Mouse (Mus musculus) CH12.LX (cell line): ENCODE data around the gene Tmcc1. TPM values are rescaled to one million over a fixed set of nuclear protein-coding genes. Genes with fewer than 3 reads are reported as not detected.

Experiments
- DNase-seq: peaks from one replicate; pipeline ENCODE4 v3.0.0-alpha.2; 2013; ENCODE audit errors: extremely low read depth
- H3K27ac ChIP-seq: 2 replicates; pipeline ENCODE4 v1.5.1; 2012; ENCODE audit warnings: low read depth, mild to moderate bottlenecking, control low read depth, moderate library complexity; ENCODE audit not compliant: insufficient read depth
- H3K27me3 ChIP-seq: replicated peaks from 2 replicates; pipeline ENCODE3; 2012; ENCODE audit warnings: inconsistent platforms
- H3K36me3 ChIP-seq, 2 experiments: replicated peaks in 1 of 2; 2 replicates each; pipeline versions ENCODE3 to v1.6.1; 2012; ENCODE audit warnings: inconsistent platforms in 1 of 2, low read length in 1 of 2, mild to moderate bottlenecking in 1 of 2, mixed read lengths in 1 of 2, moderate library complexity in 1 of 2; ENCODE audit not compliant: control insufficient read depth in 1 of 2, insufficient read depth in 1 of 2
- H3K4me1 ChIP-seq, 2 experiments: 2 replicates each; pipeline ENCODE4 v1.6.1; 2012; ENCODE audit warnings: inconsistent platforms in 1 of 2, moderate library complexity in 1 of 2; ENCODE audit not compliant: insufficient read depth in 2 of 2, control insufficient read depth in 1 of 2
- H3K4me2 ChIP-seq: 2 replicates; pipeline ENCODE4 v1.6.1; 2012; ENCODE audit warnings: low read depth, mild to moderate bottlenecking, control low read depth; ENCODE audit not compliant: poor library complexity, insufficient read depth, severe bottlenecking
- H3K4me3 ChIP-seq, 3 experiments: fragments of 150-350 bp in 1 of 3; sonication (generic) in 1 of 3; replicated peaks in 1 of 3; 2 replicates each; pipeline versions ENCODE3 to v1.5.1; 2011 to 2012; ENCODE audit warnings: low read depth in 2 of 3, low read length in 2 of 3, mild to moderate bottlenecking in 2 of 3, moderate library complexity in 2 of 3, control low read depth in 1 of 3, improper control_type of control experiment in 1 of 3, inconsistent platforms in 1 of 3, mixed read lengths in 1 of 3; ENCODE audit not compliant: poor library complexity in 1 of 3
- H3K79me2 ChIP-seq: replicated peaks from 2 replicates; pipeline ENCODE4 v1.6.1; 2012; ENCODE audit warnings: mild to moderate bottlenecking, moderate library complexity; ENCODE audit not compliant: control insufficient read depth, poor library complexity, insufficient read depth, severe bottlenecking; ENCODE audit errors: extremely low read depth
- H3K9ac ChIP-seq: 2 replicates; pipeline ENCODE4 v1.6.1; 2012; ENCODE audit warnings: low read depth, mild to moderate bottlenecking, control low read depth, moderate library complexity; ENCODE audit not compliant: insufficient read depth
- H3K9me3 ChIP-seq: replicated peaks from 2 replicates; pipeline ENCODE3; 2012; ENCODE audit warnings: low read length, inconsistent platforms, mixed read lengths
- CHD1 ChIP-seq: IDR thresholded peaks from 2 replicates; pipeline ENCODE4 v1.6.1; 2012; ENCODE audit warnings: low read depth, low read length, improper control_type of control experiment, inconsistent platforms
- CTCF ChIP-seq, 2 experiments: IDR thresholded peaks in 1 of 2; conservative IDR thresholded peaks in 1 of 2; 2 replicates each; pipeline ENCODE4 v1.5.1; 2011 to 2012; ENCODE audit warnings: low read depth in 2 of 2, low read length in 2 of 2, improper control_type of control experiment in 1 of 2, inconsistent platforms in 1 of 2, mild to moderate bottlenecking in 1 of 2, moderate library complexity in 1 of 2
- ELF1 ChIP-seq: IDR thresholded peaks from 2 replicates; pipeline ENCODE4 v1.6.1; 2014; ENCODE audit warnings: low read depth, mild to moderate bottlenecking, inconsistent platforms, low read length, improper control_type of control experiment
- EP300 ChIP-seq: IDR thresholded peaks from 2 replicates; pipeline ENCODE4 v1.6.1; 2011; ENCODE audit warnings: low read length, improper control_type of control experiment
- GABPA ChIP-seq: IDR thresholded peaks from 2 replicates; pipeline ENCODE4 v1.6.1; 2012; ENCODE audit warnings: low read depth, low read length, improper control_type of control experiment, inconsistent platforms; ENCODE audit not compliant: insufficient replicate concordance
- HCFC1 ChIP-seq: IDR thresholded peaks from 2 replicates; pipeline ENCODE4 v1.6.1; 2012; ENCODE audit warnings: low read depth, mild to moderate bottlenecking, inconsistent platforms, low read length, improper control_type of control experiment
- JUN ChIP-seq: IDR thresholded peaks from 2 replicates; pipeline ENCODE4 v1.6.1; 2011; ENCODE audit warnings: low read depth, mild to moderate bottlenecking, low read length, improper control_type of control experiment, moderate library complexity; ENCODE audit not compliant: insufficient read depth
- MAFK ChIP-seq: IDR thresholded peaks from 2 replicates; pipeline ENCODE4 v1.6.1; 2011; ENCODE audit warnings: low read length, improper control_type of control experiment; ENCODE audit not compliant: insufficient replicate concordance
- MAX ChIP-seq: IDR thresholded peaks from 2 replicates; pipeline ENCODE4 v1.6.1; 2011; ENCODE audit warnings: low read length, improper control_type of control experiment
- MEF2A ChIP-seq: IDR thresholded peaks from 2 replicates; pipeline ENCODE4 v1.6.1; 2014; ENCODE audit warnings: low read depth, mild to moderate bottlenecking, inconsistent platforms, low read length, improper control_type of control experiment, borderline replicate concordance
- MXI1 ChIP-seq: IDR thresholded peaks from 2 replicates; pipeline ENCODE4 v1.6.1; 2011; ENCODE audit warnings: mild to moderate bottlenecking, low read depth, low read length, improper control_type of control experiment
- MYC ChIP-seq: IDR thresholded peaks from 2 replicates; pipeline ENCODE4 v1.6.1; 2011; ENCODE audit warnings: low read depth, mild to moderate bottlenecking, improper control_type of control experiment, low read length
- POLR2AphosphoS2 ChIP-seq: IDR thresholded peaks from 2 replicates; pipeline ENCODE4 v1.6.1; 2011; ENCODE audit warnings: low read depth, low read length, improper control_type of control experiment
- RCOR1 ChIP-seq: conservative IDR thresholded peaks from 2 replicates; pipeline ENCODE4 v1.6.1; 2012; ENCODE audit warnings: low read depth, mild to moderate bottlenecking, inconsistent platforms, low read length, improper control_type of control experiment
- SIN3A ChIP-seq: IDR thresholded peaks from 2 replicates; pipeline ENCODE4 v1.6.1; 2012; ENCODE audit warnings: low read length, improper control_type of control experiment, inconsistent platforms
- TBP ChIP-seq: conservative IDR thresholded peaks from 2 replicates; pipeline ENCODE4 v1.6.1; 2011; ENCODE audit warnings: low read depth, low read length, improper control_type of control experiment
- TCF12 ChIP-seq: IDR thresholded peaks from 2 replicates; pipeline ENCODE4 v1.6.1; 2014; ENCODE audit warnings: low read depth, mild to moderate bottlenecking, inconsistent platforms, low read length, improper control_type of control experiment
- USF2 ChIP-seq: conservative IDR thresholded peaks from 2 replicates; pipeline ENCODE4 v1.6.1; 2011; ENCODE audit warnings: low read depth, low read length, improper control_type of control experiment
- ZNF384 ChIP-seq: IDR thresholded peaks from 2 replicates; pipeline ENCODE4 v1.6.1; 2012; ENCODE audit warnings: low read depth, low read length, improper control_type of control experiment, inconsistent platforms
- dilution Hi-C: fragments of 300-500 bp; cut with MboI; formaldehyde crosslinking; loops from 2 replicates; pipeline ENCODE4 v1.14.3; 2020; ENCODE audit warnings: low sequenced_read_pairs; ENCODE audit not compliant: extremely low pct_unique_long_range_greater_than_20kb, extremely low pct_ligation_motif_present
- in situ Hi-C: fragments of 300-500 bp; cut with MboI; formaldehyde crosslinking; loops from 3 replicates; pipeline ENCODE4 v1.14.3; 2019; ENCODE audit warnings: low sequenced_read_pairs, low pct_ligation_motif_present, low pct_unique_long_range_greater_than_20kb, mixed read lengths
- polyA plus RNA-seq: library from polyadenylated mRNA; unstranded; fragments of >175 nt; gene quantifications from 2 replicates; pipeline ENCODE4 v1.2.1, GENCODE M21; 2012; ENCODE audit warnings: low read depth; ENCODE audit not compliant: insufficient read length
- total RNA-seq, 2 experiments: library from RNA; depleted of rRNA; stranded (reverse); fragments of 300-350 nt in 1 of 2; fragments of >200 nt in 1 of 2; gene quantifications; 2 replicates each; pipeline ENCODE4 v1.2.3; 2012 to 2014

Gene Tmcc1
- total and polyA plus RNA-seq, 3 experiments, result 3.6 to 60.8 (median 3.7) TPM

DNA sequence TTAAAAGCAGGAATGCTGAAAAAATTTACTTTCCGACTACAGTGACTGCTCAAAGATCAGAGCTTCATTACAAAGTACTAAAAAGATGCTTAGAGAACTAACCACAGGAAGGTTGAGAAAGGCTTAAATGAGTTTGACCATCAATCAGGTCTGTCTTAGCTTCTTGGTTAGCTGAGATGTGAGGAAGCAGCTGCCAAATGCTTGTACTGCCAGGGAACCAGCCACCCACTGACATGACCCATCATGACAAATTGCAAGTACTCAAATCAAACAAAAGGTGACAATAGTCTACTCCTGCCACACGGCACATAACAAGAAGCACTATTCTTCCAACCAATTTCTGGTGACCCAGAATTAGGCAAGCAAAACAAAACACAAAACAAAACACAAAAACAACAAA, 111.9 kb downstream of the Tmcc1 start:
- no peak for TF ChIP-seq MAX
- TF ChIP-seq TCF12, result no peak
- no peak for TF ChIP-seq ZNF384
- no peak for TF ChIP-seq TBP
- no peak for TF ChIP-seq MXI1
- no peak for TF ChIP-seq CTCF (conservative IDR thresholded peaks at IDR 0.05 in 1 of 2, IDR thresholded peaks at IDR 0.05 in 1 of 2; ENCODE audit: low read depth in 2 of 2, low read length in 2 of 2)
- no peak for TF ChIP-seq ELF1
- TF ChIP-seq RCOR1, result no peak
- TF ChIP-seq MYC, result no peak
- no peak for TF ChIP-seq POLR2AphosphoS2
- TF ChIP-seq USF2, result no peak
- TF ChIP-seq MAFK, result no peak
- no peak for TF ChIP-seq CHD1
- TF ChIP-seq EP300, result no peak
- TF ChIP-seq GABPA, result no peak
- in situ Hi-C loops, result no loop called here
- Histone ChIP-seq H3K4me3 (no peak overlapping the region), H3K9ac (no peak overlapping the region), H3K79me2 (no peaks in the 10 kb centered on the region), H3K4me1 (no peaks in the 10 kb centered on the region), H3K36me3 (no peaks in the 10 kb centered on the region), H3K4me2 (no peak overlapping the region), H3K27me3 (no peaks in the 10 kb centered on the region), H3K9me3 (no peaks in the 10 kb centered on the region), H3K27ac (no peak overlapping the region)
- no peak for DNase-seq
- dilution Hi-C loops, result no loop called here

DNA sequence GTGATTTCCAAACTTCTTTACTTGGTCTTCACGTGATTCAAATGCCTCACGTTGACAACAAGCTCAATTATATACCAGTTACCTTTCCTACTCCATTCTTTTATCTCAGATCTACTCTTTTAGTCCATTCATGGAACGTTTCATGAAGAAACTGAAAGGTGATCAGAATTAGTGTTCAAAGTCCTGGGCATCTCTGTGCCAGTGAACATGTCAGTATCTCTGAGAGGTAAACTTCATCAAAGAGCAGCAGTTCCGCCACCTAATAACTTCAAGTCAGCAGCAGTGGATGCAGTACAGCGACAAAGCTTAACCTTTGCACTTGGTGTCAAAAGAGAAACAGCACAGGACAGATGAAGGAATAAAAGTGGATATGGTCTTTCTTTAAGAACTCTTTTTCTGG, 112.5 kb downstream of the Tmcc1 start:
- TF ChIP-seq MEF2A (no peak), HCFC1 (no peak), JUN (no peak), ZNF384 (no peak), SIN3A (no peak), MXI1 (no peak), RCOR1 (no peak)
- Histone ChIP-seq H3K4me1 (no peaks in the 10 kb centered on the region), H3K27me3 (no peaks in the 10 kb centered on the region), H3K27ac (no peak overlapping the region), H3K4me2 (no peak overlapping the region), H3K9me3 (no peaks in the 10 kb centered on the region), H3K4me3 (no peak overlapping the region), H3K9ac (no peak overlapping the region), H3K79me2 (no peaks in the 10 kb centered on the region), H3K36me3 (no peaks in the 10 kb centered on the region)
- dilution Hi-C loops, result no loop called here
- in situ Hi-C loops, result no loop called here
- DNase-seq, result no peak
